Mouse (Mus musculus) intestine, postnatal 0 days (tissue): Measurements from ENCODE around the gene Adgrl3. TPM values are rescaled to one million over a fixed set of nuclear protein-coding genes. Genes with fewer than 3 reads are reported as not detected.
A peak's percentile ranks its signal among the peaks of the same experiment; 100 is the strongest.

Source experiments
- ATAC-seq: fragments of 200-750 bp; cut with Nextera tagmentation; 2 replicates; pipeline ENCODE4 v1.8.0; 2017; ENCODE audit warnings: mild to moderate bottlenecking, moderate TSS enrichment, moderate library complexity
- H3K27ac ChIP-seq: fragments of 300-500 bp; sonication (generic); 2 replicates; pipeline ENCODE4 v1.5.1; 2014; ENCODE audit warnings: mild to moderate bottlenecking, low read depth, low read length, moderate library complexity
- H3K27me3 ChIP-seq: fragments of 300-500 bp; sonication (generic); replicated peaks from 2 replicates; pipeline ENCODE4 v1.6.1; 2014; ENCODE audit warnings: low read length, mixed read lengths; ENCODE audit not compliant: control insufficient read depth, insufficient read depth
- H3K36me3 ChIP-seq: fragments of 300-500 bp; sonication (generic); 2 replicates; pipeline ENCODE4 v1.6.1; 2014; ENCODE audit warnings: mild to moderate bottlenecking, moderate library complexity; ENCODE audit not compliant: control insufficient read depth, insufficient read depth
- H3K4me1 ChIP-seq: fragments of 300-500 bp; sonication (generic); replicated peaks from 2 replicates; pipeline ENCODE4 v1.6.1; 2014; ENCODE audit warnings: antibody characterized with exemption, low read length, mixed read lengths; ENCODE audit not compliant: control insufficient read depth, insufficient read depth
- H3K4me2 ChIP-seq: fragments of 300-500 bp; sonication (generic); replicated peaks from 2 replicates; pipeline ENCODE4 v1.6.1; 2014; ENCODE audit warnings: low read depth, mild to moderate bottlenecking, moderate library complexity
- H3K4me3 ChIP-seq: fragments of 300-500 bp; sonication (generic); 2 replicates; pipeline ENCODE4 v1.5.1; 2014; ENCODE audit warnings: low read depth, low read length
- H3K9ac ChIP-seq: fragments of 300-500 bp; sonication (generic); 2 replicates; pipeline ENCODE4 v1.6.1; 2014; ENCODE audit warnings: mild to moderate bottlenecking, low read depth, low read length
- H3K9me3 ChIP-seq: fragments of 300-500 bp; sonication (generic); 2 replicates; pipeline ENCODE4 v1.6.1; 2016; ENCODE audit warnings: mixed run types; ENCODE audit not compliant: control insufficient read depth
- CTCF ChIP-seq: sonication (generic); IDR thresholded peaks from 2 replicates; pipeline ENCODE4 v1.5.1; 2016; ENCODE audit warnings: low read depth, mild to moderate bottlenecking, control low read depth, antibody characterized with exemption, moderate library complexity
- WGBS: fragments of 180-500 bp; shearing (Covaris S2); extraction: QIAGEN DNeasy Blood & Tissue Kit; methylation state at CpG from one replicate; pipeline ENCODE4 v1.1.7; 2014; 5-methylcytosine and 5-hydroxymethylcytosine counted together
- polyA plus RNA-seq: library from polyadenylated mRNA; unstranded; fragments of >200 nt; fragmentation: Nextera tagmentation; extraction: Ambion mirVana; gene quantifications from 2 replicates; pipeline ENCODE4 v1.2.1, GENCODE M21; 2015

The Adgrl3 gene
- polyA plus RNA-seq, 1 experiment from 2014 or later, result 4.2 TPM

DNA sequence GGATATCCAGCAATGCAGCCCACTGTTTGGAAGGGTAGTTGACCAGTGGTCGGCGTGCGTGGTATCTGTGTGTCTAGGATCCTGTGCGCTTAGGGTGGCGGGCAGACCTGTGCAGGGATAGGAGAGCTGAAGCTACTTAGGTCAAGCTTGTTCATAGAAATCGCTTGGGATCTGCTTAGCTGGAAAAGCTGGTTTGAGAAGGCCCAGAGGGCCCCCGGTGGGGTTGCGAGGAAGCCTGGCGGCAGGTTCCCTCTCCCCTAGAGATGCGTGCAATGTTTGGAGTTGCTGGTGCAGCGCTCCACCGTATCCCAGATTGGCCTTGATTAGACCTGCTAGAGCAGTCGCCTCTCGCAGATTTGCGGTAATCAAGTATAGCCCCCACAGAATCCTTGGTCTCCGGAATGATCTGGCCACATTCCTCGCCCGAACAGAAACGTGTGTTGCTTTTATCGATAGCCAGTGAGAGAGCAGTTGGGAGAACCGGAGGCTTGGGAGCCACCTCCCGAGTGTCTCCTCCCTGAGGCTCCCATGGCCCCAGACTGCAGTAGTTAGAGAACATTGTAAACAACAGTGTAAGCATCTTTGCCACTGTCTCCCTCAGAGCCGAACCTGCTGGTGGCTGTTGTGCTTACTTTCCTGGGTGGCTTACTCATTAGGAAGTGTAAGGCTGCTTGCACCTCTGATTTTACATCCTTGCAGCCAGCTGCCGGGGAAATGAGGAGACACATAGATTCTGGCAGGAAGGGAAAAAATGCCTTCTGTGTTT is 2.6 kb downstream of the Adgrl3 start:
- ATAC-seq, result no peak
- Histone ChIP-seq H3K9ac (no peak overlapping the region; the same call in 1 of the 2 replicates), H3K36me3 (no peaks in the 10 kb centered on the region), H3K4me1 (no peaks in the 10 kb centered on the region), H3K9me3 (no peaks in the 10 kb centered on the region), H3K27ac (no peak overlapping the region), H3K4me2 (peak overlapping the region; percentile 96), H3K27me3 (peaks cover 46% of the 10 kb centered on the region), H3K4me3 (peak overlapping the region; percentile 59)
- WGBS, result 2% methylated on average over 24 of the region's 24 CpGs
- no peak for TF ChIP-seq CTCF

DNA sequence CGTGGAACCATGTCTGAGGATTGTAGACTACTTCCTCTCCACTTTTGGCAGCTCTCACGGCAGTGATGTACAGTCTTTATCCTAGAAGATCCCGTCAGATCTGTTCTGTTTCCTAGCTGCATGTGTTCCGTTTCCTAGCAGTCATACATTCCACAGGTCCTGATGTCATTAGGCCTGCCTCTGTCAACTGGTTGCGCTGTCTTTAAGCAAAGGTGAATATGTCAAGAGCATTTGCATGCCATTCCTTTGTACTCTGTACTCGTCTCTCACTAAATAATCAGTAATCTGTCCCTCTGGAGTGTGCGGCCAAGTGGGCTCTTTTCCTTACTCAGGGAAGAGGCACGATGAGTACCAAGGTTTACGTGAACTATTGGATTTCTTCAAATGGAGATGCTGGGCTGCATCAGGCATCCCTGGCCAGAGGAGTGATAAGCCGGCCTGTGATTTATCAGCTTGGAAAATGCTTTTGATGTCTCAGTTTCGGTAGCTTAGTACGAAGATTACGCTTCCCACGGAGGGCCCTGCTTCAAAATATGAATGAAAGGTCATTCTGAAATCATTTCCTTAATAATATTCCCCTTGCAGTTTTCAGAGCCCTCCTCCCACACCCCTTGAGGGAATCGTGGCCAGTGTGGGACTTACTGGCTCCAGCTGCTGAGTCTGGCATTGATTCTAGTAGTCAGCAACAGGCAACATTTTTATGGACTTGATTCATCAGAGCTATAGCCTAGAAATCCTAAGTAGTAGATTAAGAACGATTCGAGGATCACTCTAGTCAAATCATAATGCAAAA is 4.2 kb downstream of the Adgrl3 start:
- 41% methylated on average over 17 of the region's 17 CpGs for WGBS
- peaks cover 39% of the 10 kb centered on the region for H3K27me3 ChIP-seq
- H3K4me1 ChIP-seq, result no peaks in the 10 kb centered on the region
- no peaks in the 10 kb centered on the region for H3K9me3 ChIP-seq
- no peak overlapping the region for H3K9ac ChIP-seq
- H3K36me3 ChIP-seq, result no peaks in the 10 kb centered on the region
- peak overlapping the region; percentile 32; the same call in 1 of the 2 replicates for H3K4me2 ChIP-seq
- no peak for TF ChIP-seq CTCF
- no peak overlapping the region for H3K27ac ChIP-seq
- no peak for ATAC-seq
- H3K4me3 ChIP-seq, result no peak overlapping the region

DNA sequence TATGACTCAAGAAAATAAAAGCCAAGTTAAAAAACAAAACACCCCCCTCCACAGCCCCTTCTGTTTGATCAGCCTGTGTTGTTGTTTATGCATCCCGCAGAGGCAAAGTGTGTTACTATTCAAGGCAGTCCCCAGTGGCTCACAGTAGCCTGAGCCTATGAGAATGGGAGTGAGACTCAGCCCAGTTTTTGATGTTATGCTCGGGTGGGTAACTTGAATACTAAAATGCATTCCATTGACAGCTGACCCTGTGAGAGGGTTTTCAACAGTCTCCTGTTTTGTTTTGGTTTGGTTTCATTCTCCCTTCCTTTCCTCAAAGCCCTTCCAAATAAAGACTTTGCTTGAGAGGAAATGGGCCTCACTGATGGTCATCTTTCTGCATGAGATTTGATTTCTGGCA is 8.9 kb downstream of the Adgrl3 start:
- ATAC-seq, result no peak
- H3K9me3 ChIP-seq, result no peaks in the 10 kb centered on the region
- no peak overlapping the region for H3K4me3 ChIP-seq
- WGBS, result 51% methylated on average over 2 of the region's 2 CpGs
- no peaks in the 10 kb centered on the region for H3K4me1 ChIP-seq
- peaks cover 9% of the 10 kb centered on the region for H3K27me3 ChIP-seq
- no peak for TF ChIP-seq CTCF
- no peak overlapping the region for H3K4me2 ChIP-seq
- no peak overlapping the region for H3K27ac ChIP-seq
- no peak overlapping the region for H3K9ac ChIP-seq
- no peaks in the 10 kb centered on the region for H3K36me3 ChIP-seq

DNA sequence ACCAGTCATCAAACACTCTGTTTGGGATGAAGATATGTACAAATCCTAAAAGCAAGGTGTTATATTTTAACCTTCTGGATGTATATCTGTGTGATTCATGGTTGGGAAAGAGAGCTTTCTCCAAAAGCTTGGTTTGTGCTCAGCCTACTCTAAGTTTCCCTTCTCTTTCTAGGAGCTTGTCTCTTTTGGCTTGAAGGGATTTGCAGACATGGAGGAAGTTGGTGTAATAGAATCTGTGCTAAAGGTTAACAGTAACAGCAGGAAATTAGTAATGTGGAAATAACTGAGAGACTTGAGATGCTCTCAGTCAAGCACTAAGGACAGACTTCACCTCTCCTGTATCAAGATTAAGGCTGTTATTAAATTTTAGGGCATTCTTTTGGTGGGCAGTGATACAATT is 17.2 kb downstream of the Adgrl3 start:
- ATAC-seq, result no peak
- no peak for TF ChIP-seq CTCF
- no peaks in the 10 kb centered on the region for H3K4me1 ChIP-seq
- no peak overlapping the region for H3K27ac ChIP-seq
- no peak overlapping the region for H3K4me3 ChIP-seq
- H3K27me3 ChIP-seq, result no peaks in the 10 kb centered on the region
- no peaks in the 10 kb centered on the region for H3K36me3 ChIP-seq
- no peaks in the 10 kb centered on the region for H3K9me3 ChIP-seq
- no peak overlapping the region for H3K4me2 ChIP-seq
- H3K9ac ChIP-seq, result no peak overlapping the region

DNA sequence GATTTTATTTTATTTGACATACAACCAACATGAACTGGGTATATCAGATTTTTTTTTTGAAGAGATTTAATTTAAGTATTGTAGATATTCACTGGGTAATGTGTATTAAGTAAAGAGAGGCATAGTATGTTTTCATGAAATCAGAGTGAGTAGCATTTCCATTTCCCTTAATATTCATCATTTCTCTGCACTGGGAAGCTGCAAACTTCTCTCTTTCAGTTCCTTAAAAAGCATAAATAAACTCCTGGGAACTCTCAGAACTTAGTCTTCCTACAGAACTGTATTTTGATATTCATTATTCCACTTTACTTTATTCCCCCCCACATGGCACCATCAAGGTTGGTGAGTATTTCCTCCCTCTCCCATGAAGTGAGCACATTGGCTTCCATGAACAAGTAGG is 23.9 kb downstream of the Adgrl3 start:
- Histone ChIP-seq H3K4me2 (no peak overlapping the region), H3K4me1 (no peaks in the 10 kb centered on the region), H3K9ac (no peak overlapping the region), H3K4me3 (no peak overlapping the region), H3K36me3 (no peaks in the 10 kb centered on the region), H3K27me3 (no peaks in the 10 kb centered on the region), H3K9me3 (no peaks in the 10 kb centered on the region), H3K27ac (no peak overlapping the region)
- no peak for ATAC-seq
- TF ChIP-seq CTCF, result no peak

DNA sequence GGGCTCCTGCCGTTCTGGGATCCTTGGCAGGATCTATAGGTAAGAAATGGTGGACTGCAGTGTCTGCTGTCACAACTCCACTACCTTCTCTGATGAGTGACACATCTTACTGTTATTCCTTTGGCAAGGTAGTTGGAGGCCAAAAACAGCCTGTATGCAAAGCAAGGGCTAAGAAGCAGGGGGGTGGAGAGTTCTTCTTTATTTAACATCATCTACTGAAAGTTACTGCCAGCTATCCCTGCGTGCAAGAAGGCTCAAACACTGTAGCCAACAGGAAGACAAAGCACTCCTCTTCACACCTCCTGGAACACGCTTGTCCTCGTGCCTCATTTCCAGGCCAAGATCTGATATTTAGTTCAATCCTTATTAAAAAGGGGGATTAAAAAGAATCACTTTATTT is 26.2 kb downstream of the Adgrl3 start:
- H3K27me3 ChIP-seq, result no peaks in the 10 kb centered on the region
- no peak overlapping the region for H3K4me2 ChIP-seq
- H3K4me1 ChIP-seq, result no peaks in the 10 kb centered on the region
- H3K9ac ChIP-seq, result no peak overlapping the region
- no peak overlapping the region for H3K27ac ChIP-seq
- 89% methylated on average over 4 of the region's 4 CpGs for WGBS
- H3K9me3 ChIP-seq, result no peaks in the 10 kb centered on the region
- no peak overlapping the region for H3K4me3 ChIP-seq
- H3K36me3 ChIP-seq, result no peaks in the 10 kb centered on the region
- ATAC-seq, result no peak
- TF ChIP-seq CTCF, result no peak
